9 mouse cellular contexts compared by ENCODE assay signal in the genomic region with DNA sequence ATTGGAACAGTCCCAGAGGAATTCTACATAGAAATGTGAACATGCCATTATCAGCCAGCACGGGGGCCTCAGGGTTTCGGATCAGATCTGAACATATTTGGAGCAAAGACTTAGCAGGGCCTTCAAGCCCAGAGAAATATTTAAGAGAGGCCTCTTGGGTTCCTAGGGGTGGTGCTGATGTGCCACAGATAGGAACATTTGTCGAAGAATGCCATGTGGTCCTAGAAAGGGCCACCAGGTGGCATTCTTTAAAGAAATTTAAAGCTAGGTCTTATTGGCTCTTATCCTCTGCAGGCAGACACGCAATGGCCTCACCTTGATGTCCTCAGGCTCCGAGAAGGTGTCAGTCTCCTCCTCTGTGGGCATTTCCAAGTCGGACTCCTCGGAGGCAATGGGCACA. TPM values are rescaled to one million over a fixed set of nuclear protein-coding genes. Genes with fewer than 3 reads are reported as not detected.
DNase-seq lines count a peak whose midpoint lies in the region; ATAC-seq and TF ChIP-seq lines count a peak whose summit lies in the region.
"Had no signal": no experiment of that assay in that cellular context is flagged by ENCODE, and none has a peak within 500 bp of the region (broad histone marks: within the 10 kb centered on the region; RNA-seq: fewer than 3 reads in every experiment).

No protein-coding gene starts in this region.

- ATAC-seq in hindbrain, embryonic 11.5 days (ENCODE audit: low FRiP score): no peak
- peak; percentile 87 for ATAC-seq in CD4-positive, CD25-positive, alpha-beta regulatory T cell, adult 4 months
- ATAC-seq in heart, embryonic 12.5 days (ENCODE audit: insufficient number of reproducible peaks, low FRiP score): no peak
- ATAC-seq in lung, postnatal 0 days: peak; percentile 71
- no peak for ATAC-seq in stomach, postnatal 0 days (ENCODE audit: low FRiP score, low TSS enrichment)
- ATAC-seq in intestine, embryonic 16.5 days: no peak

- peak; percentile 78 for TF ChIP-seq CTCF in lung, postnatal 0 days (IDR thresholded peaks at IDR 0.05)
- peak; percentile 77 for TF ChIP-seq CTCF in stomach, postnatal 0 days (IDR thresholded peaks at IDR 0.05; ENCODE audit: low read depth)

- peak; percentile 13 for DNase-seq in hindbrain, embryonic 11.5 days (ENCODE audit: low spot score)
- DNase-seq in hindbrain, embryonic 10.5 days (ENCODE audit: low spot score): no peak
- DNase-seq in adrenal gland, postnatal 14 days: peak; percentile 60
- DNase-seq in lung, postnatal 0 days (ENCODE audit: low spot score): peak; percentile 75
- DNase-seq in stomach, postnatal 0 days (ENCODE audit: low spot score): peak; percentile 58

- no peaks in the 10 kb centered on the region for H3K36me3 ChIP-seq in hindbrain, embryonic 11.5 days (ENCODE audit: control insufficient read depth, insufficient read depth, low read length)
- no peaks in the 10 kb centered on the region for H3K36me3 ChIP-seq in hindbrain, embryonic 10.5 days
- H3K36me3 ChIP-seq in heart, embryonic 12.5 days: no peaks in the 10 kb centered on the region
- H3K36me3 ChIP-seq in lung, postnatal 0 days (ENCODE audit: insufficient read depth, low read length): no peaks in the 10 kb centered on the region
- no peaks in the 10 kb centered on the region for H3K36me3 ChIP-seq in stomach, postnatal 0 days (ENCODE audit: control insufficient read depth, insufficient read depth, low read length)
- no peaks in the 10 kb centered on the region for H3K36me3 ChIP-seq in intestine, embryonic 16.5 days (ENCODE audit: control insufficient read depth, insufficient read depth, low read length)
- H3K36me3 ChIP-seq: embryonic facial prominence, embryonic 12.5 days had no signal

- H3K4me3 ChIP-seq in hindbrain, embryonic 11.5 days (ENCODE audit: low read depth, low read length): no peak overlapping the region
- H3K4me3 ChIP-seq in hindbrain, embryonic 10.5 days: no peak overlapping the region
- no peak overlapping the region for H3K4me3 ChIP-seq in heart, embryonic 12.5 days
- no peak overlapping the region for H3K4me3 ChIP-seq in lung, postnatal 0 days (ENCODE audit: low read depth, low read length)
- H3K4me3 ChIP-seq in stomach, postnatal 0 days (ENCODE audit: low read depth, low read length): no peak overlapping the region
- H3K4me3 ChIP-seq in intestine, embryonic 16.5 days (ENCODE audit: low read length): no peak overlapping the region
- H3K4me3 ChIP-seq: embryonic facial prominence, embryonic 12.5 days had no signal

- no peak overlapping the region for H3K4me2 ChIP-seq in hindbrain, embryonic 11.5 days (replicated peaks; ENCODE audit: low read depth, low read length)
- peak overlapping the region; percentile 36 for H3K4me2 ChIP-seq in heart, embryonic 12.5 days
- no peak overlapping the region for H3K4me2 ChIP-seq in lung, postnatal 0 days (replicated peaks; ENCODE audit: low read depth, low read length)
- H3K4me2 ChIP-seq in stomach, postnatal 0 days (replicated peaks; ENCODE audit: low read depth): no peak overlapping the region
- no peak overlapping the region for H3K4me2 ChIP-seq in intestine, embryonic 16.5 days (ENCODE audit: low read depth, low read length)
- H3K4me2 ChIP-seq: embryonic facial prominence, embryonic 12.5 days had no signal

- H3K27ac ChIP-seq in hindbrain, embryonic 11.5 days (ENCODE audit: low read depth, low read length): no peak overlapping the region
- no peak overlapping the region for H3K27ac ChIP-seq in hindbrain, embryonic 10.5 days
- peak overlapping the region; percentile 69 for H3K27ac ChIP-seq in heart, embryonic 12.5 days (ENCODE audit: poor library complexity, severe bottlenecking)
- no peak overlapping the region for H3K27ac ChIP-seq in lung, postnatal 0 days (ENCODE audit: low read length)
- no peak overlapping the region for H3K27ac ChIP-seq in stomach, postnatal 0 days (replicated peaks)
- no peak overlapping the region for H3K27ac ChIP-seq in intestine, embryonic 16.5 days (ENCODE audit: low read length)
- H3K27ac ChIP-seq: embryonic facial prominence, embryonic 12.5 days had no signal

- H3K27me3 ChIP-seq in hindbrain, embryonic 11.5 days (ENCODE audit: control insufficient read depth, insufficient read depth, low read length): no peaks in the 10 kb centered on the region
- no peaks in the 10 kb centered on the region for H3K27me3 ChIP-seq in hindbrain, embryonic 10.5 days (ENCODE audit: insufficient read depth, poor library complexity, severe bottlenecking)
- H3K27me3 ChIP-seq in heart, embryonic 12.5 days (replicated peaks): no peaks in the 10 kb centered on the region
- H3K27me3 ChIP-seq in lung, postnatal 0 days (replicated peaks; ENCODE audit: insufficient read depth, low read length): no peaks in the 10 kb centered on the region
- no peaks in the 10 kb centered on the region for H3K27me3 ChIP-seq in stomach, postnatal 0 days (ENCODE audit: control insufficient read depth, insufficient read depth, low read length)
- no peaks in the 10 kb centered on the region for H3K27me3 ChIP-seq in intestine, embryonic 16.5 days (replicated peaks; ENCODE audit: control insufficient read depth, insufficient read depth, low read length)
- H3K27me3 ChIP-seq: embryonic facial prominence, embryonic 12.5 days had no signal

- no peaks in the 10 kb centered on the region for H3K4me1 ChIP-seq in hindbrain, embryonic 11.5 days (replicated peaks; ENCODE audit: control insufficient read depth, insufficient read depth, low read length)
- peaks cover 35% of the 10 kb centered on the region for H3K4me1 ChIP-seq in hindbrain, embryonic 10.5 days (replicated peaks)
- H3K4me1 ChIP-seq in heart, embryonic 12.5 days (replicated peaks): peaks cover 46% of the 10 kb centered on the region
- no peaks in the 10 kb centered on the region for H3K4me1 ChIP-seq in lung, postnatal 0 days (ENCODE audit: insufficient read depth, low read depth, low read length)
- H3K4me1 ChIP-seq in stomach, postnatal 0 days (replicated peaks; ENCODE audit: control insufficient read depth, insufficient read depth): no peaks in the 10 kb centered on the region
- H3K4me1 ChIP-seq in intestine, embryonic 16.5 days (ENCODE audit: control insufficient read depth, insufficient read depth, low read length): no peaks in the 10 kb centered on the region

- WGBS in hindbrain, embryonic 11.5 days: 70% methylated on average over 7 of the region's 7 CpGs
- WGBS in hindbrain, embryonic 10.5 days: 75% methylated on average over 7 of the region's 7 CpGs
- 58% methylated on average over 7 of the region's 7 CpGs for WGBS in heart, embryonic 12.5 days
- 34% methylated on average over 7 of the region's 7 CpGs for WGBS in lung, postnatal 0 days
- 53% methylated on average over 7 of the region's 7 CpGs for WGBS in stomach, postnatal 0 days
- 54% methylated on average over 7 of the region's 7 CpGs for WGBS in intestine, embryonic 16.5 days

- TF ChIP-seq EP300 in lung, postnatal 0 days (IDR thresholded peaks at IDR 0.05): no peak
- no peak for TF ChIP-seq EP300 in stomach, postnatal 0 days (optimal IDR thresholded peaks at IDR 0.05)

- no peak overlapping the region for H3K9ac ChIP-seq in hindbrain, embryonic 11.5 days (ENCODE audit: low read depth, low read length)
- no peak overlapping the region for H3K9ac ChIP-seq in heart, embryonic 12.5 days
- no peak overlapping the region for H3K9ac ChIP-seq in lung, postnatal 0 days (replicated peaks; ENCODE audit: low read depth)
- H3K9ac ChIP-seq in stomach, postnatal 0 days (ENCODE audit: low read length): no peak overlapping the region
- no peak overlapping the region for H3K9ac ChIP-seq in intestine, embryonic 16.5 days (ENCODE audit: low read depth, low read length)
- H3K9ac ChIP-seq: embryonic facial prominence, embryonic 12.5 days had no signal

- H3K9me3 ChIP-seq in hindbrain, embryonic 11.5 days (ENCODE audit: control insufficient read depth, low read length): no peaks in the 10 kb centered on the region
- no peaks in the 10 kb centered on the region for H3K9me3 ChIP-seq in hindbrain, embryonic 10.5 days
- no peaks in the 10 kb centered on the region for H3K9me3 ChIP-seq in heart, embryonic 12.5 days (replicated peaks)
- H3K9me3 ChIP-seq in lung, postnatal 0 days (ENCODE audit: low read length): no peaks in the 10 kb centered on the region
- no peaks in the 10 kb centered on the region for H3K9me3 ChIP-seq in stomach, postnatal 0 days (ENCODE audit: control insufficient read depth, low read length)
- H3K9me3 ChIP-seq in intestine, embryonic 16.5 days (ENCODE audit: control insufficient read depth, low read length): no peaks in the 10 kb centered on the region
- H3K9me3 ChIP-seq: embryonic facial prominence, embryonic 12.5 days had no signal

RNA-seq across cellular contexts. Expression of a gene that starts 15.1 kb away (rescaled TPM):
- polyA plus RNA-seq in hindbrain, embryonic 11.5 days (2014; fragmentation: Nextera tagmentation; extraction: Ambion mirVana): 0.91 and 1.9 TPM in 2 replicates
- 0.90 and 2.0 TPM in 2 replicates for polyA plus RNA-seq in hindbrain, embryonic 10.5 days (2016; fragmentation: Nextera tagmentation; extraction: Ambion mirVana)
- 10 to 100 TPM; 44.8 to 77.1 TPM for polyA plus RNA-seq in CD4-positive, CD25-positive, alpha-beta regulatory T cell, adult 4 months (2017; shearing (Covaris generic))
- total RNA-seq in adrenal gland, postnatal 14 days (2021): 5.5 and 33.1 TPM in 2 replicates
- polyA plus RNA-seq in heart, embryonic 12.5 days (2016; fragmentation: Nextera tagmentation; extraction: Ambion mirVana): 0.83 and 0.95 TPM in 2 replicates
- polyA plus RNA-seq in lung, postnatal 0 days (2015; fragmentation: Nextera tagmentation; extraction: Ambion mirVana): 10.8 and 11.8 TPM in 2 replicates
- 1.9 TPM in 2 replicates for polyA plus RNA-seq in stomach, postnatal 0 days (2015; fragmentation: Nextera tagmentation; extraction: Ambion mirVana)
- polyA plus RNA-seq in intestine, embryonic 16.5 days (2015; fragmentation: Nextera tagmentation; extraction: Ambion mirVana): 3.0 and 4.4 TPM in 2 replicates

RNA-seq across cellular contexts. Expression of a gene that starts 23.4 kb away (rescaled TPM):
- polyA plus RNA-seq in hindbrain, embryonic 11.5 days (2014; fragmentation: Nextera tagmentation; extraction: Ambion mirVana): 0.05 TPM in 1 of 2 replicates, not detected in the other
- 0.05 TPM in 2 replicates for polyA plus RNA-seq in hindbrain, embryonic 10.5 days (2016; fragmentation: Nextera tagmentation; extraction: Ambion mirVana)
- under 1 TPM in 1 of 2 experiments, not detected in 1; 0.14 TPM for polyA plus RNA-seq in CD4-positive, CD25-positive, alpha-beta regulatory T cell, adult 4 months (2017; shearing (Covaris generic))
- 0.44 and 0.49 TPM in 2 replicates for total RNA-seq in adrenal gland, postnatal 14 days (2021)
- polyA plus RNA-seq in heart, embryonic 12.5 days (2016; fragmentation: Nextera tagmentation; extraction: Ambion mirVana): 0.08 and 0.13 TPM in 2 replicates
- polyA plus RNA-seq in lung, postnatal 0 days (2015; fragmentation: Nextera tagmentation; extraction: Ambion mirVana): 0.04 TPM in 1 of 2 replicates, not detected in the other
- 0.02 and 0.12 TPM in 2 replicates for polyA plus RNA-seq in stomach, postnatal 0 days (2015; fragmentation: Nextera tagmentation; extraction: Ambion mirVana)
- polyA plus RNA-seq in intestine, embryonic 16.5 days (2015; fragmentation: Nextera tagmentation; extraction: Ambion mirVana): 0.02 TPM in 1 of 2 replicates, not detected in the other

RNA-seq across cellular contexts. Expression of a gene that starts 28.0 kb away (rescaled TPM):
- not detected in 2 replicates for polyA plus RNA-seq in hindbrain, embryonic 11.5 days (2014; fragmentation: Nextera tagmentation; extraction: Ambion mirVana)
- polyA plus RNA-seq in hindbrain, embryonic 10.5 days (2016; fragmentation: Nextera tagmentation; extraction: Ambion mirVana): not detected in 2 replicates
- polyA plus RNA-seq in CD4-positive, CD25-positive, alpha-beta regulatory T cell, adult 4 months (2017; shearing (Covaris generic)): not detected
- total RNA-seq in adrenal gland, postnatal 14 days (2021): not detected in 2 replicates
- polyA plus RNA-seq in heart, embryonic 12.5 days (2016; fragmentation: Nextera tagmentation; extraction: Ambion mirVana): not detected in 2 replicates
- polyA plus RNA-seq in lung, postnatal 0 days (2015; fragmentation: Nextera tagmentation; extraction: Ambion mirVana): not detected in 2 replicates
- not detected in 2 replicates for polyA plus RNA-seq in stomach, postnatal 0 days (2015; fragmentation: Nextera tagmentation; extraction: Ambion mirVana)
- polyA plus RNA-seq in intestine, embryonic 16.5 days (2015; fragmentation: Nextera tagmentation; extraction: Ambion mirVana): not detected in 2 replicates
- polyA plus RNA-seq: embryonic facial prominence, embryonic 12.5 days had no signal

RNA-seq across cellular contexts. Expression of a gene that starts 35.6 kb away (rescaled TPM):
- not detected in 2 replicates for polyA plus RNA-seq in hindbrain, embryonic 11.5 days (2014; fragmentation: Nextera tagmentation; extraction: Ambion mirVana)
- polyA plus RNA-seq in hindbrain, embryonic 10.5 days (2016; fragmentation: Nextera tagmentation; extraction: Ambion mirVana): not detected in 2 replicates
- under 1 TPM in 1 of 2 experiments, not detected in 1; 0.43 TPM for polyA plus RNA-seq in CD4-positive, CD25-positive, alpha-beta regulatory T cell, adult 4 months (2017; shearing (Covaris generic))
- total RNA-seq in adrenal gland, postnatal 14 days (2021): not detected in 2 replicates
- polyA plus RNA-seq in heart, embryonic 12.5 days (2016; fragmentation: Nextera tagmentation; extraction: Ambion mirVana): 0.28 TPM in 1 of 2 replicates, not detected in the other
- polyA plus RNA-seq in lung, postnatal 0 days (2015; fragmentation: Nextera tagmentation; extraction: Ambion mirVana): 8.9 and 10.2 TPM in 2 replicates
- polyA plus RNA-seq in stomach, postnatal 0 days (2015; fragmentation: Nextera tagmentation; extraction: Ambion mirVana): 0.23 and 0.41 TPM in 2 replicates
- polyA plus RNA-seq in intestine, embryonic 16.5 days (2015; fragmentation: Nextera tagmentation; extraction: Ambion mirVana): 0.53 and 0.54 TPM in 2 replicates
- polyA plus RNA-seq: embryonic facial prominence, embryonic 12.5 days had no signal

RNA-seq across cellular contexts. Expression of a gene that starts 53.2 kb away (rescaled TPM):
- polyA plus RNA-seq in hindbrain, embryonic 11.5 days (2014; fragmentation: Nextera tagmentation; extraction: Ambion mirVana): 0.08 and 0.35 TPM in 2 replicates
- 0.12 and 0.25 TPM in 2 replicates for polyA plus RNA-seq in hindbrain, embryonic 10.5 days (2016; fragmentation: Nextera tagmentation; extraction: Ambion mirVana)
- polyA plus RNA-seq in CD4-positive, CD25-positive, alpha-beta regulatory T cell, adult 4 months (2017; shearing (Covaris generic)): under 1 TPM; 0.39 TPM
- 0.11 and 0.23 TPM in 2 replicates for total RNA-seq in adrenal gland, postnatal 14 days (2021)
- 0.05 and 0.06 TPM in 2 replicates for polyA plus RNA-seq in heart, embryonic 12.5 days (2016; fragmentation: Nextera tagmentation; extraction: Ambion mirVana)
- polyA plus RNA-seq in lung, postnatal 0 days (2015; fragmentation: Nextera tagmentation; extraction: Ambion mirVana): 0.06 and 0.07 TPM in 2 replicates
- polyA plus RNA-seq in stomach, postnatal 0 days (2015; fragmentation: Nextera tagmentation; extraction: Ambion mirVana): 0.07 and 0.10 TPM in 2 replicates
- polyA plus RNA-seq in intestine, embryonic 16.5 days (2015; fragmentation: Nextera tagmentation; extraction: Ambion mirVana): 0.20 and 0.27 TPM in 2 replicates

Comparison
In these comparisons a context has a peak if more than half of its experiments do, and no peak if none do; other contexts are left out.
1. ATAC-seq: peak in CD4-positive, CD25-positive, alpha-beta regulatory T cell, adult 4 months (single experiment) and lung, postnatal 0 days (single experiment); none in hindbrain, embryonic 11.5 days (single experiment), heart, embryonic 12.5 days (single experiment), stomach, postnatal 0 days (single experiment) and intestine, embryonic 16.5 days (single experiment).